Mouse (Mus musculus) forebrain, embryonic 12.5 days (tissue): ENCODE measurements around the gene Dscam. TPM values are rescaled to one million over a fixed set of nuclear protein-coding genes. Genes with fewer than 3 reads are reported as not detected.

Experiments used
- ATAC-seq: fragments of 200-750 bp; cut with Nextera tagmentation; 2 replicates; pipeline ENCODE4 v1.8.0; 2017; ENCODE audit warnings: moderate TSS enrichment; ENCODE audit not compliant: low FRiP score
- H3K27ac ChIP-seq: fragments of 300-500 bp; sonication (generic); 2 replicates; pipeline ENCODE4 v1.5.1; 2016; ENCODE audit warnings: mild to moderate bottlenecking
- H3K27me3 ChIP-seq: fragments of 300-500 bp; sonication (generic); 2 replicates; pipeline ENCODE4 v1.6.1; 2016; ENCODE audit warnings: mild to moderate bottlenecking
- H3K36me3 ChIP-seq: fragments of 300-500 bp; sonication (generic); replicated peaks from 2 replicates; pipeline ENCODE4 v1.6.1; 2016; ENCODE audit warnings: mild to moderate bottlenecking
- H3K4me1 ChIP-seq: fragments of 300-500 bp; sonication (generic); 2 replicates; pipeline ENCODE4 v1.6.1; 2016
- H3K4me2 ChIP-seq: fragments of 300-500 bp; sonication (generic); 2 replicates; pipeline ENCODE4 v1.6.1; 2016; ENCODE audit warnings: mild to moderate bottlenecking, moderate library complexity
- H3K4me3 ChIP-seq: fragments of 300-500 bp; sonication (generic); replicated peaks from 2 replicates; pipeline ENCODE4 v1.5.1; 2016; ENCODE audit warnings: mild to moderate bottlenecking
- H3K9ac ChIP-seq: fragments of 300-500 bp; sonication (generic); 2 replicates; pipeline ENCODE4 v1.6.1; 2016; ENCODE audit warnings: mild to moderate bottlenecking
- H3K9me3 ChIP-seq: fragments of 300-500 bp; sonication (generic); 2 replicates; pipeline ENCODE4 v1.6.1; 2016
- WGBS: fragments of 180-500 bp; shearing (Covaris S2); methylation state at CpG from one replicate; pipeline ENCODE4 v1.1.7; 2016; 5-methylcytosine and 5-hydroxymethylcytosine counted together
- polyA plus RNA-seq: library from polyadenylated mRNA; unstranded; fragments of >200 nt; fragmentation: Nextera tagmentation; extraction: Ambion mirVana; gene quantifications from 2 replicates; pipeline ENCODE4 v1.2.1, GENCODE M21; 2016

Gene Dscam
- polyA plus RNA-seq, 1 experiment from 2014 or later: 2.6 TPM

DNA sequence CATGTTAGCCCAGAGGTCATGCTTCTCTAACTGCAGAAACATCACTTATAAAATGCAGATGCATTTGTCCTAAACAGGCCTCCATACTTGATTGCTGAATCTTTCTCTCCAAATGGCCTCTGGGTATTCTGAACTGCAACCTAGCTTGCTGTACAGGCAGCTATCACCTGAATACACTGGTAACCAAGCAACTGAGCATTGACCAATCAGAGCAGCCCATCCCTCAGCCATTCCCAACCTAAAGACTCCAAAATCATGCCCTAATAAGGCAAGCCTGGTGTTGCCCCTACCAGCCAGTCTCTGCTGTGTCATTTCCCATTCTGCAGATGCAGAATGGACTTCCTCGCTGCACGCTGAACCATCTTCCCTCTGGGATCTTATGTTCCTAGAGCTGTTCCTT is 200.9 kb downstream of the Dscam start:
- 0 out of 2 replicates have a peak, but pooled peaks have one; percentile 53 for ATAC-seq
- H3K4me3 ChIP-seq: no peak overlapping the region
- no peaks in the 10 kb centered on the region for H3K36me3 ChIP-seq
- no peaks in the 10 kb centered on the region for H3K27me3 ChIP-seq
- no peak overlapping the region for H3K4me2 ChIP-seq
- 77% methylated on average over 2 of the region's 2 CpGs for WGBS
- no peak overlapping the region for H3K27ac ChIP-seq
- H3K9me3 ChIP-seq: no peaks in the 10 kb centered on the region
- no peak overlapping the region for H3K9ac ChIP-seq
- peaks cover 13% of the 10 kb centered on the region; the same call in 1 of the 2 replicates for H3K4me1 ChIP-seq

DNA sequence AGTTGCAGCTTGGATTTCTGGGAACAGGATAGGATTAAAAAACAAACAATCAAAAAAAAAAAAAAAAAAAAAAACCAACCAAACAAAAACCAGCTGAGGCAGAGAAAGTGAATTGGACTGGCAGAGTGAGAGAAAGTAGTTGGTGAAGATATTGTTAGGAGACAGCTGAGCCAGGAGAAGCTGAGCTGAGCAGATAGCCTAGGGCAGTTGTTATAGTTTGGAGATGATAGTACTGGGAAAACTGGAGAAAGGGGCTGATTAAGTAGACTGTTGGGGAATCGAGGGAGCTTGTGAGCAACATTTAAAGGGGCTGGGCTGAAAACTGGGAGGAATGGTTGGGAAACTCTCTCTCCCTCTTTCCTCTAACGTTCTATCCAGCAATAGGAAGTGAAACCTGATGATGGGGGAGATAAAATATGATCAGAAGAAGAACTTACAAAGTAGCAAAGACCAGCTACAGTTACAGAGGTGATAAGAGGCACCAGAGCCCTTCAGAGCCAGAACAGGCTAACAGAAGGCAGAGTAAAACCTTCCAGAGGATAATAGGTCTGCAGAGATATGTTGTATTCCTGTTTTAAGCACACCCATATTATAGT is 201.6 kb downstream of the Dscam start:
- 83% methylated on average over 2 of the region's 2 CpGs for WGBS
- no peak overlapping the region for H3K4me2 ChIP-seq
- no peaks in the 10 kb centered on the region for H3K27me3 ChIP-seq
- no peak overlapping the region for H3K4me3 ChIP-seq
- no peak for ATAC-seq
- H3K36me3 ChIP-seq: no peaks in the 10 kb centered on the region
- no peaks in the 10 kb centered on the region for H3K9me3 ChIP-seq
- peaks cover 6% of the 10 kb centered on the region; the same call in 1 of the 2 replicates for H3K4me1 ChIP-seq
- H3K27ac ChIP-seq: no peak overlapping the region
- H3K9ac ChIP-seq: no peak overlapping the region

DNA sequence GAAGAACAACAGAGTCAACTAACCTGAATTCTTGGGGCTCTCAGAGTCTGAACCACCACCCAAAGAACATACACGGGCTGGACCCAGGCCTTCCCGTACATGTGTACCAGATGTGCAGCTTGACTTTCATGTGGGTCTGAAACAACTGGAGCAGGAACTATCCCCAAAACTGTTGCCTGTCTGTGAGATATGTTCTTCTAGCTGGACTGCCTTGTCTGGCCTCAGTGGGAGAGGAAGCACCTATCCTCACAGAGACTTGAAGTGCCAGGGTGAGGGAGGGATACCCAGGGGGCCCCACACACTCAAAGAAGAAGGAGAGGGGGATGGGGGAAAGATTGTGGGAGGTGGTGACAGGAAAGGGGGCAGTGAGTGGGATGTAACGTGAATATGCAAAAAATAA is 210.9 kb downstream of the Dscam start:
- Histone ChIP-seq H3K27ac (no peak overlapping the region), H3K4me3 (no peak overlapping the region), H3K27me3 (no peaks in the 10 kb centered on the region), H3K9ac (no peak overlapping the region), H3K4me1 (no peaks in the 10 kb centered on the region), H3K4me2 (no peak overlapping the region), H3K9me3 (no peaks in the 10 kb centered on the region), H3K36me3 (no peaks in the 10 kb centered on the region)
- ATAC-seq: no peak
- WGBS: 88% methylated on average over 3 of the region's 3 CpGs

DNA sequence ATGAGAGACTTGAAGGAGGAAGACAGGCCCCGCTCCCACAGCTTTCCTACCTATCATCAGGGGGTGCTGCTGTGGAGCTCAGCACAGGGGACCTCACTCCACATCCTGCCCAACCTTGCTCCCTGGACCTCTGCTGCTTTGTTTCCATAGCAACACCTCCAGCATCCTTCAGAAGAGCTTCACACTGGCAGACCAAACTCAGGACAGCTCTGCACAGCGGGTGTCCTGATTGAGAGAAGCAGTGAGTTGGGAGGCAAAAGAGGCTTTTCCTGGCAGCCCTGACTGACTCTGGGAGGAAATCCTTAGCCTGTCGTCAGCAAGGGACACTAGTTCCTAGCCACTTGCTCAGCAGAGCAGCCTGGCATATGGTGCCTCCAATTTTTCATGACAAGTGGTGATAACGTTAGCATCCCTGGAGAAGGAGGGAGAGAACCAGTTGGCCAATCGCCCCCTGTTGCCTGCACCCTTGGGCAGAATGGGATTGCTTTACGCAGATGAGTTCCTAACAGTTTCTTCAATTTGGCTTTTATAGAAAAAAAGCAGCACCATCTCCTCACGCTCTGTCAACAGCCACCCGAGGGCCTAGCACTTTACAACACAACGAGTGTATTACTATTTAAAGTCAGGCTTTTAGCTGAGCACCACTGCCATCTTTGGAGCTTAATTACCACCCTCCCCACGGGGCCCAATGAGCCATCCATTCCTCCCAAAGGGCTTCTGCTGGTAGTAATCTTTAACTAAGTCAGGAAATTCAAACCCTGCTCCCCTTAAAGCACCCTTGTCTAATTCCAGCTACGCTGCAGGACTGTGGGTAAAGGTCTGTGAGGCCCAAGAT is 224.9 kb downstream of the Dscam start:
- H3K36me3 ChIP-seq: no peaks in the 10 kb centered on the region
- WGBS: 32% methylated on average over 11 of the region's 11 CpGs
- no peak overlapping the region for H3K4me3 ChIP-seq
- H3K9me3 ChIP-seq: no peaks in the 10 kb centered on the region
- H3K4me1 ChIP-seq: peaks cover 19% of the 10 kb centered on the region
- no peaks in the 10 kb centered on the region for H3K27me3 ChIP-seq
- H3K4me2 ChIP-seq: no peak overlapping the region
- peak overlapping the region; percentile 66 for H3K27ac ChIP-seq
- no peak overlapping the region for H3K9ac ChIP-seq
- ATAC-seq: peak; percentile 46

DNA sequence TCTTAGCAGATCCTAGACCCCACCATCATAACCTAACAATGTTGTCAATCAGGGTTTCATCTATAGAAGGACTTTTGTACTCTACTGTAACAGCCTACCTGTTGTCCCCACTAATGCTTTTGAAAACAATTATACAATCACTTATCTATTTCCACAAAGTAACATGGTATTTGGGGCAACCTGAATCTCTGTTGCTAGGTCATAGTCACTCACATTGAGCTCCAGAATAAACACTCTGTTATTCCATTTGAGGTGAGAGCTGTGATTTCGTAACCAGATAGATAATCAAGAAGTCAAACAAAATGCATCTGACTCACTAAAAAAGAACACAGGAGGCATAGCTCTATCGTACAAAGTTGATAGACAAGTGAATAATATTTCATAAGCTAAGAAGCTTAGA is 226.9 kb downstream of the Dscam start:
- peaks cover 19% of the 10 kb centered on the region for H3K4me1 ChIP-seq
- no peak overlapping the region for H3K27ac ChIP-seq
- H3K9me3 ChIP-seq: no peaks in the 10 kb centered on the region
- WGBS: 96% methylated on average over 2 of the region's 2 CpGs
- H3K4me3 ChIP-seq: no peak overlapping the region
- no peak overlapping the region for H3K4me2 ChIP-seq
- no peak for ATAC-seq
- H3K36me3 ChIP-seq: no peaks in the 10 kb centered on the region
- no peak overlapping the region for H3K9ac ChIP-seq
- H3K27me3 ChIP-seq: no peaks in the 10 kb centered on the region

DNA sequence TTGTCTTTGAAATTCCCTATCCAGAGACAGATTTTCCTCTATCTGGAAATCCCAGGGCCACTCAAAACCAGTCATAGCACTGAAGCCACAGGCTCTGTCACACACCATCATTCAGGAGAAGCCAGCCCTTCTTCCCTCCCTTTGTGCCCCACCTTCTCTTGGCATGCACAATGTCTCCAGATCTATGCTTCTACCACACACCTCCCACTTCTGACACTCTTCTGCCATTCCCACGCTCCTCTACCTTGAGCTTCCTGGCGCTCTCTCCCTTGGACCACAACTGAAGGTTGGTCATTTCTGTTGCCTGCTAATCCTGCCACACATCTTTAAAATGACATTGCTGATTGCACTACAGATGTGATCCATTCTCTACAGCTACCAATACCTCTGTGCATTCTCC is 235.8 kb downstream of the Dscam start:
- 93% methylated on average over 2 of the region's 2 CpGs for WGBS
- no peak overlapping the region for H3K9ac ChIP-seq
- H3K9me3 ChIP-seq: no peaks in the 10 kb centered on the region
- no peaks in the 10 kb centered on the region for H3K36me3 ChIP-seq
- no peak overlapping the region for H3K4me2 ChIP-seq
- H3K4me3 ChIP-seq: no peak overlapping the region
- H3K27me3 ChIP-seq: no peaks in the 10 kb centered on the region
- no peak for ATAC-seq
- H3K27ac ChIP-seq: no peak overlapping the region
- H3K4me1 ChIP-seq: no peaks in the 10 kb centered on the region

DNA sequence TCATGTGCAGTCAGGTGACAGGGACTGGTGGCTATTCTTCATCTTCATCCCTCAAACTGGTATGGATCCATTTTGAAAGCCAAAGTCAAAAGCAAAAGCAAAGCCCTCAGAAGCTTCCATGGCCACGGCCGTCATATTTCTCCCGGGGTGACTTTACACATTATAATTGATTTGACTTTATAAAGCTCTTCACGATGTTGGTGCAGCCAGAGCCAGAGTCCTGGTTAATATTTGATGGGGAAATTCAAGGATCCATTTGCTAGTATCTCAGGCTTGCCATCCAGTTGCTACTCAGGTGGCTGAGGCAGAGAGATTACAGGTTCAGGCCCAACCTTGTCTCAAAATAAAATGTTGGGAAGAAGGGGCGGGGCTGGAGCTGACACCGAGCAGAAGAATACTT is 238.3 kb downstream of the Dscam start:
- Histone ChIP-seq H3K4me1 (peaks cover 4% of the 10 kb centered on the region), H3K36me3 (no peaks in the 10 kb centered on the region), H3K9me3 (no peaks in the 10 kb centered on the region), H3K4me3 (no peak overlapping the region), H3K27me3 (no peaks in the 10 kb centered on the region), H3K9ac (no peak overlapping the region), H3K27ac (no peak overlapping the region), H3K4me2 (no peak overlapping the region)
- no peak for ATAC-seq
- 94% methylated on average over 6 of the region's 6 CpGs for whole genome bisulfite sequencing

DNA sequence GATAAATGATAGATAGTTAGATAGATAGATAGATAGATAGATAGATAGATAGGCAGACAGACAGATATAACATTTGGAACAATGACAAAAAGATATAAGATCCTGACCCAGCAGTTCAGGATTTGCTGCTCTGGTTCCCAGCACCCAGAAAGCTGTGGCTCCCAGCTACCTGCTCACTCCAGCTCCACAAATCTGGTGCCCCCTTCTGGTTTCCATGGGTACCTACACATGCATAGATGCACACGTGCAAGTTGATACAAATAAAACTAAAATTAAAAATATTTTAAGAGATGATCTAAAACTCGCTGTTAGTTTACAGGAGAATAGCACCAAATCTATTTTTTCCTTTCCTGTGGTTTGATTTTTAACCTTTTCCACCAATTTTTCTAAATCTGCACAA is 238.8 kb downstream of the Dscam start:
- Histone ChIP-seq H3K4me3 (no peak overlapping the region), H3K36me3 (no peaks in the 10 kb centered on the region), H3K9ac (no peak overlapping the region), H3K27ac (no peak overlapping the region), H3K4me2 (no peak overlapping the region), H3K27me3 (no peaks in the 10 kb centered on the region), H3K9me3 (no peaks in the 10 kb centered on the region), H3K4me1 (peaks cover 8% of the 10 kb centered on the region)
- WGBS: 74% methylated on average over 2 of the region's 2 CpGs
- no peak for ATAC-seq

DNA sequence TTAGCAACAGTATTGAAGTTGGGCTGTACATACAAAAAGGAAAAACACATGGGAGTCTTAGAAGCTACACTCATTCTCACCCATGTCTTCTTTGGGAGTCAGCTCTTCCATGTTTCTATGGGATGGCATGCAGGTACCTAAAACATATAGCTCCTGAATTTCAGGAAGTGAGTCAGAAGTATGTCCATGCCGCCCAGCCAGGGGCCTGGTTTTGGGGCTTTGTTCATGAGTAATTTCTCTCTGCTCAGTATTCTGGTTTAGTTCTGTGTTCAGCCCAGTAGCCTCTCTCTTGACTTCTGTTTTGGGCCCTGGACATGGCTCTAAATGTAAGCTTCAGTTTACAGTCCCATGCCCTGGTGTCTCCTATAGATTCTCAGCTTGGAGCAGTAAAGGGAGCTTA is 242.5 kb downstream of the Dscam start:
- H3K9ac ChIP-seq: no peak overlapping the region
- H3K27me3 ChIP-seq: no peaks in the 10 kb centered on the region
- H3K36me3 ChIP-seq: no peaks in the 10 kb centered on the region
- ATAC-seq: no peak
- H3K4me3 ChIP-seq: no peak overlapping the region
- no peak overlapping the region for H3K27ac ChIP-seq
- WGBS: 92% methylated on average over 1 of the region's 1 CpGs
- no peak overlapping the region for H3K4me2 ChIP-seq
- H3K9me3 ChIP-seq: no peaks in the 10 kb centered on the region
- peaks cover 8% of the 10 kb centered on the region for H3K4me1 ChIP-seq

DNA sequence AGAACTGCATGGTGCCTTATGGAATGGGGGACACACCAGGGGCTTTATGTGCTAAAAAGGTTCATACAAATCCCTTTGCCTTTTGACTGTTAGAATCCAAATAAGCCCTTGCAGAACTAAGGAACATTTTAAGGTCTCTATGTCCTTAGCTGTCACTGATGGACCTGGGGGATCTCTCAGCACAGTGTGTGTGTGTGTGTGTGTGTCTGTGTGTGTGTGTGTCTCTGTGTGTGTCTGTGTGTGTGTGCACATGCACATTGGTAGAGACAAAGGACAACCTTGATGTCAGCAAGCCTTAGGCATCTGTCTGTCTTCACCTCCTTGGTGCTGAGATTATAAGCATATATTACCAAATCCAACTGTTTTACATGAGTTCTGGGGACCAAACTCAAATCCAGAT is 243.1 kb downstream of the Dscam start:
- Histone ChIP-seq H3K4me3 (no peak overlapping the region), H3K4me1 (peaks cover 8% of the 10 kb centered on the region), H3K9me3 (no peaks in the 10 kb centered on the region), H3K27ac (no peak overlapping the region), H3K36me3 (no peaks in the 10 kb centered on the region), H3K27me3 (no peaks in the 10 kb centered on the region), H3K9ac (no peak overlapping the region), H3K4me2 (no peak overlapping the region)
- ATAC-seq: no peak

DNA sequence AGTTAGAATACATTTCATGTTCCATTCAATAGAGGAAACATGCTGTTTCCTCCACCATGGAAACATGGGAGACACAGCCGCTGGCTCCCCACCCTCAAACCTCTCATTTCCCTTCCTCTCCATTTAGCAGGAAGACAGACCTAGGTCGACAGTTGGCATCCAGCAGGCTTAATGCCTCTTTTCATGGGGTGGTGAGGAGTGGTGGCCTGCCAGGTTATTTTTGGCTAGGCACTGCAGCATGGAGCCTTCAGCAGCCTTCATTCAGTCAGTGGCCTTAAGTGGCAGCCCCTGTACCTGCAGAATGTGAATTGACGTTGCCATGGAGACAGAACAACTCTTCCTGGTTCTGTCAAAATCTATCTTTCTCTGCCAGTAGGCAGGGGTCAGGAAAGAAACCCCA is 243.6 kb downstream of the Dscam start:
- Histone ChIP-seq H3K9me3 (no peaks in the 10 kb centered on the region), H3K36me3 (no peaks in the 10 kb centered on the region), H3K4me1 (peaks cover 8% of the 10 kb centered on the region), H3K4me2 (no peak overlapping the region), H3K4me3 (no peak overlapping the region), H3K27ac (no peak overlapping the region), H3K9ac (no peak overlapping the region), H3K27me3 (no peaks in the 10 kb centered on the region)
- peak; percentile 61; the same call in 1 of the 2 replicates for ATAC-seq
- 65% methylated on average over 3 of the region's 3 CpGs for WGBS

DNA sequence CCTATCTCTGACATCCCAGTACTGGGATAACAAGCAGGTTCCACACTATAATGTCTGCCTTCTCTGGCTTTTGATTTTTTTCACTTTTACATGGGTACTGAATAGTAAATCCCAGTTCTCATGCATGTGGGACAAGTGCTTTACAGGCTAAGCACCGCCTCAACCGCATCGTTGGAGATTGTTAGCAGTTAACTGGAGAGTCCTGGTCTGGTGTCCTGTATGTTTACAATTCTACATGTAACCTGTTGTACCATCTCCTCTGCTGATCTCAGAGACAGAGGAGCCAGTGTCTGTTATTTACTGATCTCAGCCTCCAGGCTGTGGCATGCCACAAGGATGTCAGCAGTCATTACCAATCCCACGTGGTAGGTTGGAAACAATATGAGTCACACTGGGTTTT is 246.6 kb downstream of the Dscam start:
- Histone ChIP-seq H3K4me3 (no peak overlapping the region), H3K36me3 (no peaks in the 10 kb centered on the region), H3K9ac (no peak overlapping the region), H3K27me3 (no peaks in the 10 kb centered on the region), H3K27ac (no peak overlapping the region), H3K4me1 (peaks cover 26% of the 10 kb centered on the region), H3K4me2 (no peak overlapping the region), H3K9me3 (no peaks in the 10 kb centered on the region)
- 93% methylated on average over 4 of the region's 4 CpGs for WGBS
- no peak for ATAC-seq

DNA sequence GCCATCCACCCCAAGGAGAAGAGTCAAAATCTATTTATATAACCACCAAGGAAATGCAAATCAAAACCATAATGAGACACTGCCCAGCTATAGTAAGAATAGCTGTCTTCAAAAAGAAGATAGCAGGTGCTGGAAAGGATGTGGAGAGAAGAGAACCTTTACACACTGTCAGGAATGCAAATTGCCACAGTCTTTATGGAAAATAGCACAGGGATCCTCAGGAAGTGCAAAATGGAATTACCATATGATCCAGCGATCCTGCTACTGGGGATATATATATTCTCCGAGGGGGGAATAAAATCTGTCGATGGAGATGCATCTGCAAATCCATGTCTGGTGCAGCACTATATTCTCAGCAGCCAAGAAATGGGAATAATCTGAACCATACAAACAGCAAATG is 256.1 kb downstream of the Dscam start:
- Histone ChIP-seq H3K36me3 (no peaks in the 10 kb centered on the region), H3K9me3 (no peaks in the 10 kb centered on the region), H3K4me2 (no peak overlapping the region), H3K27me3 (no peaks in the 10 kb centered on the region), H3K4me3 (no peak overlapping the region), H3K9ac (no peak overlapping the region), H3K4me1 (peaks cover 4% of the 10 kb centered on the region), H3K27ac (no peak overlapping the region)
- ATAC-seq: no peak
- 86% methylated on average over 3 of the region's 3 CpGs for WGBS
